Mouse (Mus musculus) hindbrain, postnatal 0 days (tissue): Measurements from ENCODE around the gene Cela3b. TPM values are rescaled to one million over a fixed set of nuclear protein-coding genes. Genes with fewer than 3 reads are reported as not detected.
"Not testable (repeated sequence)": the region's sequence is repeated elsewhere in the genome, so short reads cannot be mapped to it uniquely, and the experiment has no call there.

Experiments
- ATAC-seq: fragments of 200-750 bp; cut with Nextera tagmentation; 2 replicates; pipeline ENCODE4 v1.8.0; 2017; ENCODE audit warnings: mild to moderate bottlenecking, moderate TSS enrichment, moderate library complexity
- DNase-seq: peaks from one replicate; pipeline ENCODE4 v3.0.0-alpha.2; 2015; ENCODE audit warnings: low spot score
- H3K27ac ChIP-seq: fragments of 300-500 bp; sonication (generic); 2 replicates; pipeline ENCODE4 v1.5.1; 2014; ENCODE audit warnings: mild to moderate bottlenecking
- H3K27me3 ChIP-seq: fragments of 300-500 bp; sonication (generic); 2 replicates; pipeline ENCODE4 v1.6.1; 2014; ENCODE audit warnings: low read length, mixed read lengths; ENCODE audit not compliant: insufficient read depth
- H3K36me3 ChIP-seq: fragments of 300-500 bp; sonication (generic); 2 replicates; pipeline ENCODE4 v1.6.1; 2014; ENCODE audit warnings: low read length, mixed read lengths; ENCODE audit not compliant: insufficient read depth
- H3K4me1 ChIP-seq: fragments of 300-500 bp; sonication (generic); 2 replicates; pipeline ENCODE4 v1.6.1; 2014; ENCODE audit warnings: antibody characterized with exemption, low read length, mixed read lengths; ENCODE audit not compliant: insufficient read depth
- H3K4me2 ChIP-seq: fragments of 300-500 bp; sonication (generic); 2 replicates; pipeline ENCODE4 v1.6.1; 2014; ENCODE audit warnings: low read depth, mild to moderate bottlenecking, low read length, moderate library complexity, mixed read lengths
- H3K4me3 ChIP-seq: fragments of 300-500 bp; sonication (generic); 2 replicates; pipeline ENCODE4 v1.5.1; 2014; ENCODE audit warnings: low read length
- H3K9ac ChIP-seq: fragments of 300-500 bp; sonication (generic); replicated peaks from 2 replicates; pipeline ENCODE4 v1.6.1; 2014; ENCODE audit warnings: mild to moderate bottlenecking, low read length, moderate library complexity, mixed read lengths
- H3K9me3 ChIP-seq: fragments of 300-500 bp; sonication (generic); 2 replicates; pipeline ENCODE4 v1.6.1; 2016; ENCODE audit warnings: low read length, mixed read lengths
- CTCF ChIP-seq: IDR thresholded peaks from 2 replicates; pipeline ENCODE4 v1.5.1; 2016; ENCODE audit warnings: antibody characterized with exemption, control low read depth, low read depth
- WGBS: fragments of 180-500 bp; shearing (Covaris S2); extraction: QIAGEN DNeasy Blood & Tissue Kit; methylation state at CpG from one replicate; pipeline ENCODE4 v1.1.7; 2014; 5-methylcytosine and 5-hydroxymethylcytosine counted together
- polyA plus RNA-seq: library from polyadenylated mRNA; unstranded; fragments of >200 nt; fragmentation: Nextera tagmentation; extraction: Ambion mirVana; gene quantifications from 2 replicates; pipeline ENCODE4 v1.2.1, GENCODE M21; 2015
- total RNA-seq: library from RNA; depleted of rRNA; stranded (reverse); fragments of >200 nt; gene quantifications from 2 replicates; pipeline ENCODE4 v1.2.3, GENCODE M21; 2014

Cela3b gene
- total and polyA plus RNA-seq, 2 experiments from 2014 or later, result not detected

GRCm38 (mm10) chr4:137448197-137448596, 17.9 kb upstream of the Cela3b start:
- TF ChIP-seq CTCF, result no peak
- peak; percentile 56 for DNase-seq
- no peak overlapping the region for H3K4me2 ChIP-seq
- 13% methylated on average over 6 of the region's 6 CpGs for WGBS
- H3K4me3 ChIP-seq, result no peak overlapping the region
- H3K9ac ChIP-seq, result no peak overlapping the region
- H3K4me1 ChIP-seq, result no peaks in the 10 kb centered on the region
- H3K36me3 ChIP-seq, result no peaks in the 10 kb centered on the region
- H3K27ac ChIP-seq, result no peak overlapping the region
- no peaks in the 10 kb centered on the region for H3K27me3 ChIP-seq
- no peak; the same call in 1 of the 2 replicates for ATAC-seq
- H3K9me3 ChIP-seq, result no peaks in the 10 kb centered on the region

DNA sequence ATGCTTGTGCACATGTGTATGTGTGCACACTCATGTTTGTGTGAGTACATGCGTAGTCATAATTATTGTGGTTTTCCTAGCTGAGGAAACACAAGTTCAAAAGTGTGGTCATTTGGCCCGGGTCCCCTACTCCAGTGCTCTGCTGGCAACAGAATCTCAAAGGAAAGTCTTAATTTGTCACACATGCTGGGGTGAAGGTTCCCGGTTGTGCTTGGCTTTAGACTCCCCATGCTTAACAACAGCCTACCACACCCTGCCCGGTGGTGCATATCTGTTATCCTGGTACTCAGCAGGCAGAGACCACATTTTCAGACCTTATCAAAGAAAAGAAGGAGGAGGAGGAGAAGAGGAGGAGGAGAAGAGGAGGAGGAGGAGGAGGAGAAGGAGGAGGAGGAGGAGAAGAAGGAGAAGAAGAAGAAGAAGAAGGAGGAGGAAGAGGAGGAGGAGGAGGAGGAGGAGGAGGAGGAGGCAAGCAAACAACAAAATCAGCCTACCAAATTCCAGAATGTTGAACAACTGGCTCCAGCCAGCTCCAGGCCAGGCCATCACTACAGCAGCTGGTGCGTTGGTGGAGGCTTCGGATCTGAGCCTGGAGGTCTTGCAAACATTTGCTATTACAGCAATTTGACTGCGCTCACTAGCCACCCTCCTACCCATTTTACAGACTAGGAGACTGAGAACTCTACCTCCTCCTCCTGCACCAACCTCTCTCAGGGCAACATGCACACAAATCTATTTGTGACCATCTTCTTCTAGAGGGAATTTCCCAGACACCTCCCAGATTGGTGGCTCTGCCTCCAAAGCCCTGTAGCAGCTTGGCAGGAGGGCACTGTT, 17.2 kb upstream of the Cela3b start:
- Histone ChIP-seq H3K27me3 (no peaks in the 10 kb centered on the region), H3K9me3 (no peaks in the 10 kb centered on the region), H3K27ac (no peak overlapping the region), H3K4me3 (no peak overlapping the region), H3K36me3 (no peaks in the 10 kb centered on the region), H3K9ac (no peak overlapping the region), H3K4me1 (no peaks in the 10 kb centered on the region), H3K4me2 (no peak overlapping the region)
- WGBS, result 58% methylated on average over 7 of the region's 7 CpGs
- DNase-seq (no peak), ATAC-seq (no peak)
- no peak for TF ChIP-seq CTCF

DNA sequence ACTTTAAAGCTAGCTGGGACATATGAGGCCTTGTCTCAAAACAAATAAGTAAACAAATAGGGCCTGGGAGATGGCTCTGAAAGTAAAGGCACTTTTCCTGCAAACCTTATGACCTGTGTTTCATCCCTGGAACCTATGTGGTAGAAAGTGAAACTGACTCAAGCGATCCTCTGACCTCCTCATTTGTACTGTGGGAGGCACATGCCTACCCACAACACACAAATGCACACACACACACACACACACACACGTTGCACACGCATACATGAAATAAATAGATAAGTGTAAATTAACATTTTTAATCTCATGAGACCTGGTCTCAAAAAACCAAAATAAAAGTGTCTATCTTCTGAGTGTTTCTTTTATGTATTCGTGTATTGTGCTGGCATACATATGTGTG, 15.5 kb upstream of the Cela3b start:
- Histone ChIP-seq H3K27ac (no peak overlapping the region), H3K36me3 (no peaks in the 10 kb centered on the region), H3K9ac (no peak overlapping the region), H3K27me3 (no peaks in the 10 kb centered on the region), H3K4me3 (no peak overlapping the region), H3K9me3 (no peaks in the 10 kb centered on the region), H3K4me1 (no peaks in the 10 kb centered on the region), H3K4me2 (no peak overlapping the region)
- WGBS, result 91% methylated on average over 4 of the region's 4 CpGs
- no peak for ATAC-seq
- no peak for TF ChIP-seq CTCF
- no peak for DNase-seq

DNA sequence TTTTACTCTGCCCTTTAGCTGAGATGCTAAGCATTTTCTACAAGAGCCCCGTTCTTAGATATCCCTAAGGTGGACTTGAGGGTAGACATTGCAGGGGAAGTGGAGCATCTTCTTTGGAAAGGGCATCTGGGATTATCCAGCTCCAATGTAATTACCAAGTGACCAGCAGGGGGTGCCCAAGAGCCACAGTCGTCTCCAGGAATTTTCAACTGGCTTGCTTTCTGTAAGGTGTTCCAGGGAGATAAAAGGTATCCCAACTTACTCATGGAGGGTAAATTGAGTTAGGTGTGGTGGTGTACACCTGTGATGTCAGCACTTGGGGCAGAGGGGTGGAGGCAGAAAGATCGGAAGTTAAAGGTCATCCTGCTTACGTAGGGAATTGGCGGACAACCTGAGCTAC, 13.3 kb upstream of the Cela3b start:
- Histone ChIP-seq H3K36me3 (no peaks in the 10 kb centered on the region), H3K4me3 (no peak overlapping the region)
- whole genome bisulfite sequencing, result 31% methylated on average over 5 of the region's 5 CpGs

DNA sequence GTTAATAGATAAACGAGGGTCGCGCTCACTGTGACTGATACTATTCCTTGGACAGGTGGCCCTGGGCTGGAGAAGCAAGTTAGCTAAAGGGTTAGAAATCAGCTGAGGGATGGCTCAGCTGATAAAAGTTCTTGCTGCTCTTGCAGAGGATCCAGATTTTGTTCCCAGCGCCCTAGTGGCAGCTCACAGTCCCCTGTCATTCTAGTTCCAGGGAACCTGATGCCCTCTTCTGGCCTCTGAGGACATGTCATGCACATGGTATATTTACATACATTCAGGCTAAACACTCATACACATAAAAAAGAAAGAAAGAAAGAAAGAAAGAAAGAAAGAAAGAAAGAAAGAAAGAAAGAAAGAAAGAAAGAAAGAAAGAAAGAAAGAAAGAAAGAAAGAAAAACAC, 11.0 kb upstream of the Cela3b start:
- WGBS, result 84% methylated on average over 4 of the region's 4 CpGs
- Histone ChIP-seq H3K4me2 (no peak overlapping the region), H3K4me3 (no peak overlapping the region), H3K9me3 (no peaks in the 10 kb centered on the region), H3K36me3 (no peaks in the 10 kb centered on the region), H3K27me3 (no peaks in the 10 kb centered on the region), H3K27ac (no peak overlapping the region), H3K9ac (no peak overlapping the region), H3K4me1 (no peaks in the 10 kb centered on the region)
- DNase-seq, result no peak
- TF ChIP-seq CTCF, result no peak
- ATAC-seq, result no peak

More for the DNA sequence above, 13.3 kb upstream of the Cela3b start:
- Histone ChIP-seq H3K9me3 (no peaks in the 10 kb centered on the region), H3K9ac (no peak overlapping the region), H3K4me1 (no peaks in the 10 kb centered on the region), H3K27me3 (no peaks in the 10 kb centered on the region), H3K4me2 (peak overlapping the region; percentile 27; the same call in 1 of the 2 replicates), H3K27ac (no peak overlapping the region)
- TF ChIP-seq CTCF, result peak; percentile 95
- ATAC-seq, result no peak
- DNase-seq, result peak; percentile 79

GRCm38 (mm10) chr4:137438842-137439241, 8.5 kb upstream of the Cela3b start:
- Histone ChIP-seq H3K27me3 (no peaks in the 10 kb centered on the region), H3K4me3 (no peak overlapping the region), H3K36me3 (no peaks in the 10 kb centered on the region), H3K4me2 (no peak overlapping the region), H3K27ac (no peak overlapping the region), H3K9ac (no peak overlapping the region), H3K4me1 (no peaks in the 10 kb centered on the region), H3K9me3 (no peaks in the 10 kb centered on the region)
- whole genome bisulfite sequencing, result 90% methylated on average over 8 of the region's 8 CpGs
- DNase-seq, result no peak
- TF ChIP-seq CTCF, result no peak
- ATAC-seq, result no peak

- H3K4me2 ChIP-seq, result no peak overlapping the region
- 86% methylated on average over 8 of the region's 8 CpGs for WGBS
- no peaks in the 10 kb centered on the region for H3K36me3 ChIP-seq
- no peak overlapping the region for H3K4me3 ChIP-seq
- H3K9me3 ChIP-seq, result no peaks in the 10 kb centered on the region
- no peak overlapping the region for H3K27ac ChIP-seq
- H3K9ac ChIP-seq, result no peak overlapping the region
- H3K27me3 ChIP-seq, result no peaks in the 10 kb centered on the region
- no peak for TF ChIP-seq CTCF
- no peak for DNase-seq
- no peak for ATAC-seq
- no peaks in the 10 kb centered on the region for H3K4me1 ChIP-seq
Observed at GRCm38 (mm10) chr4:137436979-137437669, 6.8 kb upstream of the Cela3b start.

DNA sequence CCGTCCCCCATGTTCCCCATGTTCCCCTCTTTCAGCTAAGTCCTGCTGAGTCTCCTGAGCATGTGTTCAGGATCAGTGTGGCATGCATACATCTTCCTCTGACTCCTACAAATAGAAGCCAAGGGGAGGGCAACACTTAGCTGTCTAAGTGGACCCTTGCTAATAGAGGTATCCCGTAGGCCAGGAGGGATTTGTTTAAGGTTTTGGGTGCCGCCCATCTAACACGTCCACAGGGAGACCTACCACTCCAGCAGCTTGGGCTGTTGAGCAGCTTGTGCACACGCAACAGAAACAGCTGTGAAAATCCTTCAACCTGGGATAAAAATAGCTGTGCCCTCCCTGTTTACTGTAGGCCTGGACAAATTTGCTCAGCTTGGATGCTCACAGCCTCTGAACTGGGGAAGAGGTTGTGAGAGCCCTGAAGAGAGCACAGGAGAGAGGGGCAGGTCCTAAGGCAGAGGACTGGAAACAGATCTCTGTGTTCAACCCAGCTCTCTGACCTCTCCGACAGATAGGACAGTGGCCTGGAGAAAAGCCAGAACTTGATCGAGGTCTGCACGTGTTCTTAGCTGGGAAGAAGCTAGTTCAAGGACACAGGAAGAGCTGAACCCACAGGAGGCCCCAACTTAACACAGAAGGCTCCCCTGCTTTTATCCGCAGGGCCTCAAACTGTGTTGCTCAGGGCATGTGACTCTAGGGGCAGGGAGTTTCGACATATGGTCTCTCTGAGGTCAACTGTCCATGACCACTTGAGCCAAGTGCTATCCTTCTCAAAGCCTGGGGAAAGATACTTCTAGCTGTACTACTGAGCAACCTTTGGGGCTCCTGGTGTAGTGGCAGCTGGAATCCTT, 2.6 kb upstream of the Cela3b start:
- H3K4me1 ChIP-seq, DNase-seq, H3K4me2 ChIP-seq, H3K4me3 ChIP-seq, ATAC-seq, H3K27ac ChIP-seq, H3K27me3 ChIP-seq, H3K9ac ChIP-seq, H3K36me3 ChIP-seq, H3K9me3 ChIP-seq: not testable (repeated sequence)
- WGBS, result 78% methylated on average over 10 of the region's 10 CpGs
